Mouse (Mus musculus) ES-E14 (cell line): Measurements from ENCODE around the gene Hist1h3d. TPM values are rescaled to one million over a fixed set of nuclear protein-coding genes. Genes with fewer than 3 reads are reported as not detected.
"Not testable (repeated sequence)": the region's sequence is repeated elsewhere in the genome, so short reads cannot be mapped to it uniquely, and the experiment has no call there.

ENCODE experiments used
- DNase-seq: peaks from one replicate; pipeline ENCODE4 v3.0.0-alpha.2; 2013; ENCODE audit warnings: low read depth, low spot score
- H3K27ac ChIP-seq: 2 replicates; pipeline ENCODE4 v1.5.1; 2012; ENCODE audit warnings: low read depth, mild to moderate bottlenecking, low read length, moderate library complexity, mixed read lengths; ENCODE audit not compliant: poor library complexity, insufficient read depth, severe bottlenecking
- H3K36me3 ChIP-seq: 2 replicates; pipeline ENCODE4 v1.6.1; 2012; ENCODE audit warnings: mild to moderate bottlenecking, low read length, moderate library complexity, mixed read lengths; ENCODE audit not compliant: control insufficient read depth, poor library complexity, insufficient read depth, severe bottlenecking
- H3K4me1 ChIP-seq, 2 experiments: fragments of 150-350 bp in 1 of 2; sonication (generic) in 1 of 2; 2 replicates each; pipeline ENCODE4 v1.6.1; 2012; ENCODE audit warnings: low read length in 2 of 2, mild to moderate bottlenecking in 1 of 2, mixed read lengths in 1 of 2; ENCODE audit not compliant: control insufficient read depth in 2 of 2, insufficient read depth in 2 of 2, poor library complexity in 1 of 2
- H3K4me3 ChIP-seq, 2 experiments: fragments of 150-350 bp in 1 of 2; sonication (generic) in 1 of 2; 2 replicates each; pipeline ENCODE4 v1.5.1; 2012; ENCODE audit warnings: low read length in 2 of 2, low read depth in 1 of 2, mild to moderate bottlenecking in 1 of 2, mixed read lengths in 1 of 2; ENCODE audit not compliant: insufficient read depth in 1 of 2, poor library complexity in 1 of 2, severe bottlenecking in 1 of 2
- H3K9ac ChIP-seq: 2 replicates; pipeline ENCODE4 v1.6.1; 2012; ENCODE audit warnings: low read depth, mild to moderate bottlenecking, low read length, mixed read lengths; ENCODE audit not compliant: poor library complexity, insufficient read depth, severe bottlenecking
- H3K9me3 ChIP-seq: fragments of 150-350 bp; sonication (generic); 2 replicates; pipeline ENCODE4 v1.6.1; 2012; ENCODE audit warnings: low read depth, mild to moderate bottlenecking, low read length; ENCODE audit not compliant: control insufficient read depth, insufficient read depth
- CHD2 ChIP-seq: IDR thresholded peaks from 2 replicates; pipeline ENCODE4 v1.6.1; 2014; ENCODE audit warnings: mild to moderate bottlenecking, low read depth, low read length, inconsistent platforms
- HCFC1 ChIP-seq: IDR thresholded peaks from 2 replicates; pipeline ENCODE4 v1.6.1; 2012; ENCODE audit warnings: low read length, inconsistent platforms, borderline replicate concordance; ENCODE audit not compliant: insufficient read depth
- MAFK ChIP-seq: IDR thresholded peaks from 2 replicates; pipeline ENCODE4 v1.6.1; 2014; ENCODE audit warnings: mild to moderate bottlenecking, low read depth, low read length, inconsistent platforms; ENCODE audit not compliant: insufficient read depth
- ZC3H11A ChIP-seq: IDR thresholded peaks from 2 replicates; pipeline ENCODE4 v1.6.1; 2012; ENCODE audit warnings: low read depth, mild to moderate bottlenecking, inconsistent platforms, low read length, borderline replicate concordance
- ZNF384 ChIP-seq: IDR thresholded peaks from 2 replicates; pipeline ENCODE4 v1.6.1; 2012; ENCODE audit warnings: low read depth, low read length, inconsistent platforms
- in situ Hi-C, 2 experiments: fragments of 600-800 bp; cut with MboI; formaldehyde crosslinking; loops; one replicate each; pipeline ENCODE4 v1.15.1; 2025; ENCODE audit warnings: low sequenced_read_pairs in 2 of 2, inconsistent platforms in 1 of 2; ENCODE audit not compliant: unreplicated experiment in 2 of 2
- total RNA-seq: library from RNA; depleted of rRNA; stranded (reverse); fragments of 300-350 nt; gene quantifications from 2 replicates; pipeline ENCODE4 v1.2.3, GENCODE M21; 2012

Hist1h3d gene
- total RNA-seq, 1 experiment = 103 TPM

GRCm38 (mm10) chr13:23532262-23533075 is 43.1 kb upstream of the Hist1h3d start:
- TF ChIP-seq ZNF384 = no peak
- no peak for TF ChIP-seq MAFK
- TF ChIP-seq ZC3H11A = no peak
- TF ChIP-seq HCFC1 = no peak
- no peak for TF ChIP-seq CHD2
- in situ Hi-C loops = loop anchor here in 1 of 2 experiments (25.0 kb wide), 1 partner anchor 1495 kb away; the partner anchor contains the start of genes Hist1h2ag, Hist1h2ah, Hist1h2bj and Hist1h2bk
- Histone ChIP-seq H3K4me1 (peaks cover 0 to 2% of the 10 kb centered on the region in 2 experiments; a peak in 1 of 4 replicates), H3K4me3 (peak overlapping the region; percentile 43 to 83), H3K9ac (peak overlapping the region; percentile 82; the same call in 1 of the 2 replicates), H3K9me3 (no peaks in the 10 kb centered on the region), H3K27ac (peak overlapping the region; percentile 93; the same call in 1 of the 2 replicates), H3K36me3 (no peaks in the 10 kb centered on the region)
- DNase-seq = no peak

- H3K27ac ChIP-seq = peak within 1 kb of the TSS; percentile 93
- not testable (repeated sequence) for H3K9me3 ChIP-seq, DNase-seq, H3K4me1 ChIP-seq, H3K36me3 ChIP-seq
- peak within 1 kb of the TSS; percentile 72 to 83 for H3K4me3 ChIP-seq
- peak within 1 kb of the TSS; percentile 85 for H3K9ac ChIP-seq
- in situ Hi-C loops = loop anchor here in 1 of 2 experiments (25.0 kb wide), 1 partner anchor 1496 kb away; the partner anchor contains the start of genes Hist1h2ag, Hist1h2ah, Hist1h2bj and Hist1h2bk
Observed at GRCm38 (mm10) chr13:23533560-23534367, 41.8 kb upstream of the Hist1h3d start, which contains the start of gene Hist1h2af. Gene Hist1h2af (plus strand): TSS chr13:23533906.

GRCm38 (mm10) chr13:23534368-23535131 is 41.0 kb upstream of the Hist1h3d start:
- in situ Hi-C loops = loop anchor here in 1 of 2 experiments (25.0 kb wide), 1 partner anchor 1497 kb away; the partner anchor contains the start of genes Hist1h2ag, Hist1h2ah, Hist1h2bj and Hist1h2bk

More at GRCm38 (mm10) chr13:23534368-23535131, 41.0 kb upstream of the Hist1h3d start:
- Histone ChIP-seq H3K27ac (peak overlapping the region; percentile 73; the same call in 1 of the 2 replicates), H3K9me3 (no peaks in the 10 kb centered on the region), H3K4me1 (peaks cover 0 to 2% of the 10 kb centered on the region in 2 experiments; a peak in 1 of 4 replicates), H3K9ac (peak overlapping the region; percentile 85), H3K36me3 (no peaks in the 10 kb centered on the region), H3K4me3 (peak overlapping the region; percentile 62 to 72)
- no peak for DNase-seq
- TF ChIP-seq MAFK (no peak), CHD2 (no peak), HCFC1 (no peak), ZC3H11A (no peak), ZNF384 (no peak)
